Mouse (Mus musculus) CD4-positive, CD25-positive, alpha-beta regulatory T cell, adult 2 months (primary cell): ENCODE data around the gene Gstt2.
A peak's percentile ranks its signal among the peaks of the same experiment; 100 is the strongest.
"Not testable (repeated sequence)": the region's sequence is repeated elsewhere in the genome, so short reads cannot be mapped to it uniquely, and the experiment has no call there.

Experiments used
- DNase-seq: peaks from one replicate; pipeline ENCODE4 v3.0.0-alpha.2; 2012; ENCODE audit warnings: low read depth, low spot score

Gene Gstt2

DNA sequence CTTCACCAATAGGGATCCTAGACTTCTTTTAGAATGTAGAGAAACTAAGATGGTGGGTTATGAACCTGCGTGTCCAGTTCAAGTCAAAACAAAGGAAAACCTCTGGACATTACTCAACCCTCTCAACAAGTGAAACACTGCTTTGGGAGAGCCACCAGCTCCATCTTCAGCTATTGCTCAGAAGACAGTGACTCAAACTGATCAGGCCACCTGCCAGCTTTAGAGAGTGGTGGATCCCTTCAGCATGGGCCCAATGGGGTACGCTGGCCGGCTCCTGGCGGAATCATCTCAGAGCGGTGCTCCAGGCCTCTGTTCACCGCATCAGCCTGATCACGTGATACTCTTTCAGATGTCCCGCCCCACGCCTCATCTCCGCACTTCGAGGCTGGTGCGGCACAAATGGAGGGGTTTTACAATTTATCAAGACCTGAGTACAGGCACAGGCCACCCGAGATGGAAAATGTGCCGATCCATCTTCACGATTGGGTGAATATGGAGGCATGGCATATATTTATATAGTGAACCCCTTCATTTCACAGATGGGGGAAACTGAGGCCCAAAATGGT is 18.3 kb upstream of the Gstt2 start:
- no peak for DNase-seq

DNA sequence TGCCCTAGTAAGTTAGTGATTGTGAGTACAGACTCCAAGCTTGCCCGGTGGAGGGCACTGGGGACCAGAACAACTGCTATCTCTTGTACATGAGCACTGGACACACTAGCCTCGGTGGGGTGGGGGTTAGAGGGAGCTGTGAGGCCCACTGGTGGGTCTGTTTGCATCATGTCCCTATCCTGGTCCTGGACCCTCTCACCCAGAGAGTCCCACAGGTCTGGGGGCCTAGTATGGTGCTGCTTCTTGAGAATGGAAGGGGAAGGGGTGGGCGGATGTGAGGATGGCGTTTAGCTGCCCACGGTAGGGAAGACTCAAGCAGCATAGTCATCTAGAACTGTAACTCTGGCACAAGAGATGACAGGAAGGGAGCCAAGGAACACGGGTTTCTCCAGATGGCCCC is 17.6 kb upstream of the Gstt2 start:
- no peak for DNase-seq

GRCm38 (mm10) chr10:75854096-75854495 is 16.9 kb upstream of the Gstt2 start:
- DNase-seq: no peak

DNA sequence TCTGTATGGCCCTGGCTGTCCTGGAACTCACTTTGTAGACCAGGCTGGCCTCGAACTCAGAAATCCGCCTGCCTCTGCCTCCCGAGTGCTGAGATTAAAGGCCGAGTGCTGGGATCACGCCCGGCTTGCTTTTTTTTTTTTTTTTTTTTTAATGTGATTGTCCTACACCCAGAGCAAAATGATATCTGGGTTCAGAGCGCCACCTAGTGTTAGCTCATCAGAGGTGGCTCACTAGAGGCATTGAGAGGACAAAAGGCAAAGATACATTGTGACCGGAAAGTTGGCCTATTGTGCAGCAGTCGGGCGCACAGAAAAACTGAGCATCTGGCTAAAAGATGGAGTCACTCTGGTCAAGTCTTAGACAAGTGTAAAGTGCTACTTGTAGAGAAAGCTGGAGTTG is 16.2 kb upstream of the Gstt2 start:
- DNase-seq: peak; percentile 91

DNA sequence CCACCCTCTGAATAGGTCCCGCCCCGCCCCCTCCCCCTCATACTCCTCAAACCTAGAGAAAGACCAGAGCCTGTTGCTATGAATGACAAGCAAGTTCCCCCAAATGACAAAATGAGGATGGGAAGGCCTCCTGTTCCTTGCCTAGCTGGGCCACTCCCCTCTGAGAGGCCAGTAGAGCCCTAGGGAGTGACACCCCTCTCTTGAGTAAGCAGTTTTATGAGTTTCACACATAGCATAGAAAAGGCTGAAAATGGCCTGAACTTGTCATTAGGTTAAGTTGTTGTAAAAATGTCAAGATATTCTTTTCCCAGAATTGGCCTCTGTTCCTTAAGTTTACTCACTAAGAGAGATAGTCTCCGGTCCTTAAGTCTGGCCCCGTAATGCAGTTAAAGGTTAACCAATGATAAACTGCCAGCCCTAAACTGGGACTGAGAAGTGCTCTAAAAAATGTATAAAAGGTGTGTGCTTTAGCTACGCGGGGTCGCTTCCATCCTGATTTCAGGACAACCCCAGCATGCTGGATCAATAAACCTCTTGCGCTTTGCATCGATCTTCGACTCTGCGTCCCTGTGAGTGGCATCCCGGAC is 15.4 kb upstream of the Gstt2 start:
- no peak for DNase-seq

DNA sequence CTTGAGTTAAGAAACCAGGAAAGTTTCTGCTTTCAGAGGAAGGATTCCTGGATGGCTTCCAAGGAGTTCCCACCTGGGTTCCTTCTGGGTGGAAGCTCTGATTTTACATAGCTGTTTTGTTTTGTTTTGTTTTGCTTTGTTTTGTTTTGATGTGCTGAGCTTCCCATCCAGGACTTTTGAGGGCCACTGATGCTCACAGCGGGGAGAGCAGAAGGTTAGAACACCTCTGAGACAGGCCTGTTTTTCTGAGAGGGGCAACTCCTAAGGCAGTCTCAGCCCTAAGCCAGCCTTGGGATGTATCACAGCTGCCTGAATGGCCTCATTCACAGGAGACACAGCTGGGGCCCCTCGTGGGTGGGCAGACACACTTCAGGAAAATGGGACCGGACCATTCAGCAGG is 14.5 kb upstream of the Gstt2 start:
- no peak for DNase-seq

- DNase-seq: no peak
These were observed 13.9 kb upstream of the Gstt2 start for GRCm38 (mm10) chr10:75851076-75851475.

GRCm38 (mm10) chr10:75848382-75848781 is 11.2 kb upstream of the Gstt2 start:
- peak; percentile 31 for DNase-seq

DNA sequence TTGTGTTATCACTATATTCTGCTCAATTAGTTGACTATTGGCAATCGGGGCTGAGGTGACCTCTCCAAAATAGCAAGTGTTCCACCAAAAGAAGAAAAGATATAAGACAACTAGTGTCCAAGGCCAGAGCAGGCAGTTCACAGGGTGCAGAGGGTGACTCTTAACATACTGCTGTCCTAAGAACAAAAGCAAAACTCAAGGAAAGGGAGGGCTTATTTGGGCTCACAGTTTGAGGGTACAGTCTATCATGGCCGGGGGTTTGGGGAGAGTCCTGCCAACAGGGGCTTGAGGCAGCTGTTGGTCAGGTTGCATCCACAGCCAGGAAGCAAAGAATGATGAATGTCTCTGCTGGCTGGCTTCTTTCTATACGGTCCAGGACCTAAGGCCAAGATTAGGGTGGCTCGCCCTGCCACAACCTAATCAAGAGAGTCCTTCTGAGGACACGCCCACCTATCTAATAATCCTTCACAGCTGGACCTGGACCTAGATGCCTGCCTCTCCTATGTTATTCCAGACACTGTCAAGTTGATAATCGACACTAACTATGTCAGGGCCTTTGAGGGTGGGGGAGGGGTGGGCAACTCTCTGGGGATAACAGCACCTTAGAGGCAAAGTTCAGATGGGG is 8.2 kb upstream of the Gstt2 start:
- no peak for DNase-seq

DNA sequence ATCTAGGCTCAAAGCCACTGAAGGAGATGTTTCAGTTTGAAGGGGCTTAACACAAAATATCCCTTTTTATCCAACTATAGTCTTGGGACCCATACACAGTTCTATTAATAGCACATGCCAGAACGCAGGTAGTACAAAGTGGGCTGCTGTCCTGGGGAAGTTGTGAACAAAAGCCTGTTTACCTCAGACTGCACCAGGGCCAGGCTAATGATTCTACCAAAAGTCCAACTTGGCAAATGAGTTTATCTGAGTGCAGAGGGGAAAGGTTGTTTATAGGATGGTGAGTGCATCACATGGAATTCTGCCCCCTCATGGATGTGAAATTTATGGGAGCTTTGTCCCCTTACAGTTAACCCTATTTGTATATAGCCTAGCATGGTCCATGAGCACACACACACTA is 7.6 kb upstream of the Gstt2 start:
- no peak for DNase-seq

DNA sequence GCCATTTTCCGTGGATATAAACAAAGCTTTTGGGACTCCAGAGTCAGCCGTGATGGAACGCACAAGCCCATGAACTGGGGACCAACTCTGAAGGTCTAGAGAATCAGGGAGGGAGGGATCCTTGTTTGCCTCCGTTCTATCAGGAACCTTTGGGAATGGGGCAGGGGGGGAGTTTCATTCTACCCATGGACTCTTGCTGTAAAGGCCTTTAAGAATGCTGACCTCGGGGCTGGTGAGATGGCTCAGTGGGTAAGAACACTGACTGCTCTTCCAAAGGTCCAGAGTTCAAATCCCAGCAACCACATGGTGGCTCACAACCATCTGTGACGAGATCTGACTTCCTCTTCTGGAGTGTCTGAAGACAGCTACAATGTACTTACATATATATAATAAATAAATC is 6.7 kb upstream of the Gstt2 start:
- DNase-seq: not testable (repeated sequence)

GRCm38 (mm10) chr10:75839092-75839491 is 1.9 kb upstream of the Gstt2 start:
- peak; percentile 71 for DNase-seq

- DNase-seq: peak; percentile 77
These were observed 1.3 kb downstream of the Gstt2 start for GRCm38 (mm10) chr10:75835761-75836531.

GRCm38 (mm10) chr10:75835307-75835706 is 1.9 kb downstream of the Gstt2 start:
- DNase-seq: peak; percentile 85

- DNase-seq: no peak
These were observed 2.5 kb downstream of the Gstt2 start for GRCm38 (mm10) chr10:75834721-75835120.

- DNase-seq: peak; percentile 77
These were observed 3.0 kb downstream of the Gstt2 start for GRCm38 (mm10) chr10:75834250-75834649.

GRCm38 (mm10) chr10:75833456-75834080 is 3.7 kb downstream of the Gstt2 start:
- DNase-seq: peak; percentile 33

DNA sequence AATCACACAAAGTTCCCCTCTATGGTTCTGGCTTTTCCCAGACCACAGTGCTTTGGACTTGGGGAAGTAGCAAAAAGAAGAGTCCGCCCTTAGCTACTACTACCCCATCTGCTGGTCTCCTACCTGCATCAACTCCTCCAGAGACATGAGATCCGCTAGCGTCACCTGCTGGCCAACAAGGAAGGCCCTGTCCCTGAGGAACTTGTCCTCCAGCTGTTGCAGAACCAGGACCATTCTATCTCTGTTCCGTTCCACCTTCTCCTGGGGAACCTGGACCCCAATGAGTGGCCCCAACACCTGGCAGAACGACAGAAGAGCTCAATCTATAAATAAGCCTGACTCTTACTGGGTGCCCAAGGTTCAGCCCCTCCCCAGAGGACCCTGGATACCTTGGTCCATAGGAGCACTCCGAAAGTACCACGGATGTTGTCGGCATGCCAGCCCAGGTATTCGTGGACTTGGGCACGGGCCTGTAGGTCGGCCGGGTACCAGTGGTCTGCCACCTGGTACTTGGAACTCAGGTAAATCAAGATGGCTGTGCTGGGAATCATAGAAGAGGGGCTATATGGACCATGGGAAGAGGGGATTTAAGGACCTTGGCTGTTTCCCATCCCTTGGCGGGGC is 4.8 kb downstream of the Gstt2 start:
- DNase-seq: peak; percentile 89

DNA sequence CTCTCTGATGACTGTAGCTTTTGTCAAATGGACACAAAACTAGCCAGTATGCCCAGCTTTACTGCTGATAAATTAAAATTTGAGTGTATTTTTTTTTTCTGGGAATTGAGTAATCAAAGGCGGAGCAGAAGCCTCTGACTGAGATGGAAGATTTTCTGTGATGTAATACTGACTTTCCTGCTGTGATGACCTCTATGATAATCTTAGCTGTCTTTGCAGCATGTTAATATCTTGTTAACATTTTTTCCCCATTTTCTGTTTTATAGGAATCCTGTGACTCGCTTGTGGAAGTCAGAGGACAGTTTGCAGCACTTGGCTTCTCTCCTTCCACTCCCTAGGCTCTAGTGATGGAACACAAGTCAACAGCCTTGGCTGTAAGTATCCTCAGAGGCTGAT is 7.0 kb downstream of the Gstt2 start:
- no peak for DNase-seq

GRCm38 (mm10) chr10:75829529-75830274 is 7.5 kb downstream of the Gstt2 start:
- no peak for DNase-seq

DNA sequence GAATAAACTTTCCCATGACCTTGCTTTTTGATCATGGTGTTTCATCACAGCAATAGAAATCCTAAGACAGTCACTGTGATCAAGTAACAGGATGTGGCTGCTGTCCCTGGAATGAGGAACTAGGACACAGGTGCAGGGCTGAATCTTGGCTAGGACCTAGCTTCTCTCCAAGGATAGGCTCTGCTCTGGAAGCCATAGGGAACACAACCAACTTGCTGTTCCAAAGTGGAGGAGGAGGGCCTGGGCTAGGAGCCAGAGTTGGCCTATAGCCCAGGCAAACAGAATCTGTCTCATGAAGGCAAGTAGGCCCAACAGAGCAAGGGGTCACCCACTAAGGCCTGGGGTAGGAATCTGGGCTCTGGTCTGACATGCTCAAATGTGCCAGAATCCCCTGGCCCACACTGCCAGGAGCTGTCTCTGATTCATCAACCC is 8.7 kb downstream of the Gstt2 start:
- no peak for DNase-seq
